Mouse (Mus musculus) hindbrain, embryonic 13.5 days (tissue): ENCODE data around the gene Dnaaf3. TPM values are rescaled to one million over a fixed set of nuclear protein-coding genes. Genes with fewer than 3 reads are reported as not detected.

Source experiments
- ATAC-seq: fragments of 200-750 bp; cut with Nextera tagmentation; 2 replicates; pipeline ENCODE4 v1.8.0; 2017; ENCODE audit warnings: moderate TSS enrichment; ENCODE audit not compliant: low FRiP score
- H3K27ac ChIP-seq: fragments of 300-500 bp; sonication (generic); 2 replicates; pipeline ENCODE4 v1.5.1; 2015; ENCODE audit warnings: inconsistent platforms, mild to moderate bottlenecking, moderate library complexity
- H3K27me3 ChIP-seq: fragments of 300-500 bp; sonication (generic); 2 replicates; pipeline ENCODE4 v1.6.1; 2015; ENCODE audit warnings: mild to moderate bottlenecking, inconsistent platforms
- H3K36me3 ChIP-seq: fragments of 300-500 bp; sonication (generic); 2 replicates; pipeline ENCODE4 v1.6.1; 2015; ENCODE audit warnings: mild to moderate bottlenecking, inconsistent platforms
- H3K4me1 ChIP-seq: fragments of 300-500 bp; sonication (generic); replicated peaks from 2 replicates; pipeline ENCODE4 v1.6.1; 2015; ENCODE audit warnings: inconsistent platforms
- H3K4me2 ChIP-seq: fragments of 300-500 bp; sonication (generic); 2 replicates; pipeline ENCODE4 v1.6.1; 2015; ENCODE audit warnings: inconsistent platforms, mild to moderate bottlenecking, moderate library complexity
- H3K4me3 ChIP-seq: fragments of 300-500 bp; sonication (generic); 2 replicates; pipeline ENCODE4 v1.5.1; 2015; ENCODE audit warnings: mild to moderate bottlenecking, inconsistent platforms
- H3K9ac ChIP-seq: fragments of 300-500 bp; sonication (generic); 2 replicates; pipeline ENCODE4 v1.6.1; 2015; ENCODE audit warnings: mild to moderate bottlenecking, inconsistent platforms
- H3K9me3 ChIP-seq: fragments of 300-500 bp; sonication (generic); 2 replicates; pipeline ENCODE4 v1.6.1; 2016; ENCODE audit warnings: inconsistent platforms
- WGBS: fragments of 180-500 bp; shearing (Covaris S2); methylation state at CpG from one replicate; pipeline ENCODE4 v1.1.7; 2015; 5-methylcytosine and 5-hydroxymethylcytosine counted together
- polyA plus RNA-seq: library from polyadenylated mRNA; unstranded; fragments of >200 nt; fragmentation: Nextera tagmentation; extraction: Ambion mirVana; gene quantifications from 2 replicates; pipeline ENCODE4 v1.2.1, GENCODE M21; 2015

Dnaaf3 gene
- polyA plus RNA-seq, 1 experiment from 2014 or later = 2.8 TPM

DNA sequence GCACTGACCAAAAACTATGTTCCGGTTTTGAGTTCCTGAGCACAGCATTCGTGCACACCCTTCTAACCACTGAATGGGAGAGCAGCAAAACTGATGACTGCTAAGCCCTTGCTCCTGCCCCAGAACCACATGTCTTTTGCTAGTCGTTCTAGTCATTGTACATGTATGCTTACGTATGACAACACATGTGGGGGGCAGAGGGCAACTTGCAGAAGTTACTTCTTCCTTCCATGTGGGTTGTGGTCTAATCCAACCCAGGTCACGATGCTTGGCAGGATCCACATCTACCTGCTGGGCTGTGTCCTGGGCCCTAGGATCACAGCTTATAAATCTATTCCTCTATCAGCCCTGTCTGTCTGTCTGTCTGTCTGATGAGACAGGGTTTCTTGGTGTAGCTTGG lies 28.4 kb downstream of the Dnaaf3 start:
- Histone ChIP-seq H3K27ac (no peak overlapping the region), H3K9me3 (no peaks in the 10 kb centered on the region), H3K4me2 (no peak overlapping the region), H3K36me3 (no peaks in the 10 kb centered on the region), H3K27me3 (0 out of 2 replicates have a peak, but pooled peaks cover 8% of the 10 kb centered on the region), H3K4me1 (peaks cover 24% of the 10 kb centered on the region), H3K4me3 (no peak overlapping the region), H3K9ac (no peak overlapping the region)
- no peak for ATAC-seq
- whole genome bisulfite sequencing = 91% methylated on average over 5 of the region's 5 CpGs

DNA sequence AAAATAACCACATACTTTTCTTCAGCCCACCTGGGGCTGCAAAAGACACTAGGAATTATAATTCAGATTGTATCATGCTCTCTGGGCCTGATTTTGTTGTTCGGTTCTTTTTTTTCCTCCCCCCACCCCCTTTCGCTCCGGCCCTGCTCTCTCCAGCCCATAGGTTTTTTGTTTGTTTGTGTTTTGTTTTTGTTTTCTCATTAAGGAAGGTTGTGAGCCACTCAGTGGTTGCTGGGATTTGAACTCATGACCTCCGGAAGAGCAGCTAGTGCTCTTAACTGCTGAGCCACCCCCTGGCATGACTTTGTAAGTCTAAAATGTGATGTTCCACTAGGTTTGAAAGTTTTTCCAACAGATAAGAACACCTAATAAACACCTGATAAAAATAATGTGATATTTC lies 29.2 kb downstream of the Dnaaf3 start:
- no peaks in the 10 kb centered on the region for H3K9me3 ChIP-seq
- H3K27ac ChIP-seq = no peak overlapping the region
- 0 out of 2 replicates have a peak overlapping the region, but pooled peaks have one; percentile 89 for H3K4me2 ChIP-seq
- H3K9ac ChIP-seq = no peak overlapping the region
- 0 out of 2 replicates have a peak, but pooled peaks cover under 1% of the 10 kb centered on the region for H3K27me3 ChIP-seq
- WGBS = 78% methylated on average over 4 of the region's 4 CpGs
- no peaks in the 10 kb centered on the region for H3K36me3 ChIP-seq
- no peak overlapping the region for H3K4me3 ChIP-seq
- no peak for ATAC-seq
- peaks cover 32% of the 10 kb centered on the region for H3K4me1 ChIP-seq

DNA sequence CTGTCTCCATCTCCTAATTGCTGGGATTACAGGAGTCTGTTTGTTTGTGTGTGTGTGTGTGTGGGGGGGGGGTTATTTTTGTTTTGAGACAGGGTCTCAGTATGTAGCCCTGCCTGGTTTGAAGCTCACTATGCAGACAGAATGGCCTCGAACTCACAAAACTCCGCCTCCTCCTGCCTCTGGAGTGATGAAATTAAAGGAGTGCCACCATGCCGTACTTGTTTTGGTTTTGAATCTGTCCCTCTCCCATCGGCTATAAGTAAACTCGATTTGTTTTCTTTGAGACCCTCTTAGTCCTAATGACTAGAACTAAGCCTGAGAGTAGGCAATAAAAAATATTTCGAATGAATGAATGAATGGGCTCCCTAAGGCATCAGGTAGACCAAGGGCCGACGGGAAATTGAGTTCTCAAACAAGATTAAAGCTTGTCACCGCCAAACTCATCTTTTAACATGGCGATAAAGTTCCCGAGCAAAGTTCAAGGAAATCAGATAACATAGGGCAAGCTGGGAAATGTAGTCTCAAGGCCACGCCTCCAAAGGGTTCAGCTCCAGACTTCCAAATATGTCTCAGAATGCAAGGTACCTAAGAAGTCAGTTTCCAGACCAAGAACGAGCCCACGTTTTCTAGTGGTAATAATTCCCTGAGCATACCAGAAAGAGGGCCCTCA lies 29.7 kb downstream of the Dnaaf3 start:
- Histone ChIP-seq H3K9ac (peak overlapping the region; percentile 94), H3K27ac (peak overlapping the region; percentile 92; the same call in 1 of the 2 replicates), H3K36me3 (peaks cover under 1% of the 10 kb centered on the region; the same call in 1 of the 2 replicates), H3K4me2 (peak overlapping the region; percentile 89), H3K4me1 (peaks cover 37% of the 10 kb centered on the region), H3K27me3 (no peaks in the 10 kb centered on the region), H3K9me3 (no peaks in the 10 kb centered on the region), H3K4me3 (peak overlapping the region; percentile 88)
- 14% methylated on average over 14 of the region's 14 CpGs for WGBS
- peak; percentile 8; the same call in 1 of the 2 replicates for ATAC-seq

DNA sequence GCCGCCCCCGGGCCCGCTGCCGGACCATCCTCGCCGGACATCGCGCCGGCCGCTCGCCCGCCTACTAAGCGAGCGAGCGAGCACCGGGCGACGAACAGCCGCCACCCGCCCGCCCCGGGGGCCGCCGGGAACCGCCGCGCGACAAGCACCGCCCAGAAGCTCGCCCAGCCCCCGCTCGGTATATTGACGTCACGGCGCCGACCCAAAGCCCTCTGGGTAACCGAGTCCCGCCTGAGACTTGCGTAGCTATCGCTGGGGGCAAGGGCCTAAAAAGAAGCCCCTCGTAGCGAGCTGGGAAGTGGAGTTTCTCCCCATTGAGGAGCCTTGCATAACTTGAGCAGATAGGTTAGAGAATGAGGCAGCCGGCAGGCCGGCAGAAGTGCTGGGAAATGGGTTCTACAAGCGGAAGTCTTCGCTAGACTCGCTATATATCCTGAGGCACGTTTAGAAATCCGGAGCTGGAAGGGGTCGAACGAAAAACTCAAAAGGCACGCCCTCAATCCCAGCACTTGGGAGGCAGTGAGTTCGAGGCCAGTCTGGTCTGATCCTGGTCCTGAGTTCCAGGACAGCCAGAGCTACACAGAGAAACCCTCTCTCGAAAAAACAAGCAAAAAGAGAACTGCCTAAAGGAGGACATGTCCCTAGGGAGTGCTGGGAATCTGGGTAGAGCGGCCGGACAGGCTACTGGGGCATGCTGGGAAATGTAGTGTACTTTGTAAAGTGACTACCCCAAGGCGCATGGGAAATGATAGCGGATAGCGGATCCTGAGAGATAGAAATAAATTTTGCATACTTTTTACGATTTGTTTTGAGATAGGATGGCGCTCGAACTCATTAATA lies 30.5 kb downstream of the Dnaaf3 start, which contains the start of gene Ppp1r12c:
Ppp1r12c (minus strand) TSS at position 123 of the 840 bp plus-strand sequence.
- peak within 1 kb of the TSS; percentile 92 for H3K27ac ChIP-seq
- peaks cover 45% of the 10 kb centered on the region for H3K4me1 ChIP-seq
- H3K9me3 ChIP-seq = no peaks in the 10 kb centered on the region
- peak within 1 kb of the TSS; percentile 94 for H3K9ac ChIP-seq
- peak within 1 kb of the TSS; percentile 89 for H3K4me2 ChIP-seq
- peak within 1 kb of the TSS; percentile 88 for H3K4me3 ChIP-seq
- ATAC-seq = peak; percentile 95
- no peaks in the 10 kb centered on the region for H3K27me3 ChIP-seq
- H3K36me3 ChIP-seq = peaks cover 8% of the 10 kb centered on the region
- WGBS = under 1% methylated on average over 60 of the region's 62 CpGs

DNA sequence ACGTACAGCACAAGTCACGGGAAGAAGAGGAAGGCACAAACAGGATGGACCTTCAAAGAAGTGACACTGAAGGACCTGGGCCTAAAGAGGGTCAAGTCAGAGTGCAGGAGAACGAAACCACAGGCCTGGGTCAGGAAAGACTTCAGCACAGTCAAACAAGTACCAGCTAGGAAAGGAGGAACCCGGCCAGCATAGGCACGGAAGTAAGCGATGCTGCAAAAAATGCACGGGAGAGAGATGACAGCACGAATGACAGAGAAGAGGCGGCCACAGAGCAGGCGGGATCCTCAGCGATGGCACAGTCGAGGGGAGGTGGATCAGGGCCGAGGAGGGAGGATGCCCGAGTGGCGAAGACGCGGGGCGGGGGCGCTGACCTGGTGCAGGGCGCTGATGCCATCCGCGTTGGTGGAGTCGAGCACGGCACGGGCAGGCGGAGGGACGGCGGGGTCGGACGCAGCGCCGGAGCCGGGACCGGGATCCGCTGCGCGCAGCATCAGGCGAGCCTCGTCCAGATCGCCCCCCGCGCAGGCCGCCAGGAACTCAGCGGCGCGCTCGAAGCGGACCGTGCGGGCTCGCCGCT lies 31.3 kb downstream of the Dnaaf3 start:
- Histone ChIP-seq H3K27ac (peak overlapping the region; percentile 92), H3K4me2 (peak overlapping the region; percentile 89), H3K36me3 (peaks cover 15% of the 10 kb centered on the region), H3K9me3 (no peaks in the 10 kb centered on the region), H3K4me3 (peak overlapping the region; percentile 88), H3K4me1 (peaks cover 45% of the 10 kb centered on the region), H3K27me3 (no peaks in the 10 kb centered on the region), H3K9ac (peak overlapping the region; percentile 94)
- ATAC-seq = peak; percentile 53
- under 1% methylated on average over 40 of the region's 52 CpGs for WGBS

DNA sequence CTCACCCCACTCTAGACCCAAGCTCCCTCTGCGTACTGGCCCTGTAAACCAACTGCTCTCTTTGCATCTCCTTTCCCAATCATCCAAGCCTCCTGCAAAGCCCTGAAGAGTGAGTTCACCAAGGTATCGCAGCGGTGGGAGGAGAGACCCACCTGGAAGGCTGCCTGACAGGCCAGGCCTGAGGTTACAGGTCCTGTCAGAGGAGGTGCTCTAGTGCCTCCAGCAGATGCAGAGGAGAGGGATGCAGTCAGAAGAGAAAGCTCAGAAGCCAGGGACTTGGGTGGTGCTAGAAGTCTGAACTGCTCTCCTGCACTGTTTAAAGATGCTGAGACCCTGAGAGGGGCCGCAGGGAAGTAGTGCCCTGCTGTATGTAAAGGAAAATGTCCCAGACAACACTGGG lies 33.2 kb downstream of the Dnaaf3 start:
- peaks cover 45% of the 10 kb centered on the region for H3K4me1 ChIP-seq
- 95% methylated on average over 4 of the region's 4 CpGs for WGBS
- no peaks in the 10 kb centered on the region for H3K9me3 ChIP-seq
- peaks cover 28% of the 10 kb centered on the region for H3K36me3 ChIP-seq
- H3K27ac ChIP-seq = no peak overlapping the region
- peak overlapping the region; percentile 88 for H3K4me3 ChIP-seq
- no peak for ATAC-seq
- peak overlapping the region; percentile 94 for H3K9ac ChIP-seq
- peak overlapping the region; percentile 89 for H3K4me2 ChIP-seq
- no peaks in the 10 kb centered on the region for H3K27me3 ChIP-seq

GRCm38 (mm10) chr7:4498251-4498650 lies 34.0 kb downstream of the Dnaaf3 start:
- Histone ChIP-seq H3K9me3 (no peaks in the 10 kb centered on the region), H3K36me3 (peaks cover 34% of the 10 kb centered on the region), H3K27ac (peak overlapping the region; percentile 64; the same call in 1 of the 2 replicates), H3K4me1 (peaks cover 45% of the 10 kb centered on the region), H3K4me3 (peak overlapping the region; percentile 88), H3K4me2 (peak overlapping the region; percentile 89), H3K9ac (peak overlapping the region; percentile 94), H3K27me3 (no peaks in the 10 kb centered on the region)
- ATAC-seq = no peak
- 8% methylated on average over 9 of the region's 9 CpGs for WGBS

GRCm38 (mm10) chr7:4497271-4497903 lies 34.9 kb downstream of the Dnaaf3 start:
- H3K4me3 ChIP-seq = no peak overlapping the region
- ATAC-seq = no peak
- peak overlapping the region; percentile 89 for H3K4me2 ChIP-seq
- H3K36me3 ChIP-seq = peaks cover 43% of the 10 kb centered on the region
- H3K9me3 ChIP-seq = no peaks in the 10 kb centered on the region
- H3K4me1 ChIP-seq = peaks cover 46% of the 10 kb centered on the region
- H3K27ac ChIP-seq = no peak overlapping the region
- 94% methylated on average over 9 of the region's 9 CpGs for WGBS
- no peak overlapping the region; the same call in 1 of the 2 replicates for H3K9ac ChIP-seq
- no peaks in the 10 kb centered on the region for H3K27me3 ChIP-seq

DNA sequence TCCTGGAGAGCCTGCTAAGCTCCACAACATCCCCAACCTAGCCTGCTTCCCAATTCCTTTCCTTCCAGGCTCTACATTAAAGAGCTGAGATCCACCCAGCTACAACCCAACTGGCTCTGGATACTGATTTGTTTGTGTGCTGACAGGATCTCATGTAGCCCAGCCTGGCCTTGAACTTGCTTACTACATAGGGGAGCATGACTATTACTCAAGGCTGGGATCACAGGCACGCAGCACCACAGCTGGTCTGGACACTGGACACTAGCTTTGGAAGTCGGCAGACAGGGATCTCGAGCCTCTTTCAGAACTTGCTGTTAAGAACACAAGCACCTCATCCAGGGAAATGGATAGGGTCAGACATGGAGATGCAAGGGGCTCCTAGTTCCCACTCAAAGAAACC lies 35.8 kb downstream of the Dnaaf3 start:
- H3K36me3 ChIP-seq = peaks cover 51% of the 10 kb centered on the region
- no peak for ATAC-seq

DNA sequence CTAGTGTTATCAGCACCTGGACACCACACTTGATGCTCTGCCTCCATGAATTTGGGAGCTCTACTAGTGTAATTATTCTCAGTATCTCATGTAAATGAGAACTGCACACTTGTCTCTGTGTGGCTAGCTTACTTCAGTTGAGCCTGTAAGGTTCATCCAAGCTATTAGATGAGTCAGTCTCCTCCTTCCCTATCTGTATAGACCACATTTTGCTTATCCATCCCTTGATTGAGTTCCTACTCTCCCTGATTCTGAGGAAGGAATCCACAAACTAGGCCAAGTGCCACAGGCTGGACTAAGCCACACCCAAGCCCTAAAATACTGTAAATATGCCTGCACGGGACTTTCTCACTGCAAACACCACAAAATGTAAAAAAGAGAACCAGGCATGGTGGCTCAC lies 38.3 kb downstream of the Dnaaf3 start:
- H3K4me1 ChIP-seq = peaks cover 25% of the 10 kb centered on the region
- no peak overlapping the region for H3K27ac ChIP-seq
- no peaks in the 10 kb centered on the region for H3K27me3 ChIP-seq
- no peak overlapping the region for H3K4me2 ChIP-seq
- no peak overlapping the region for H3K9ac ChIP-seq
- H3K4me3 ChIP-seq = no peak overlapping the region
- H3K9me3 ChIP-seq = no peaks in the 10 kb centered on the region
- 87% methylated on average over 1 of the region's 1 CpGs for WGBS
- peaks cover 67% of the 10 kb centered on the region for H3K36me3 ChIP-seq
- no peak for ATAC-seq

More for the DNA sequence above, 35.8 kb downstream of the Dnaaf3 start:
- 99% methylated on average over 3 of the region's 3 CpGs for WGBS
- peaks cover 44% of the 10 kb centered on the region for H3K4me1 ChIP-seq
- no peak overlapping the region for H3K4me3 ChIP-seq
- H3K4me2 ChIP-seq = no peak overlapping the region
- no peaks in the 10 kb centered on the region for H3K27me3 ChIP-seq
- no peaks in the 10 kb centered on the region for H3K9me3 ChIP-seq
- no peak overlapping the region for H3K27ac ChIP-seq
- H3K9ac ChIP-seq = no peak overlapping the region

DNA sequence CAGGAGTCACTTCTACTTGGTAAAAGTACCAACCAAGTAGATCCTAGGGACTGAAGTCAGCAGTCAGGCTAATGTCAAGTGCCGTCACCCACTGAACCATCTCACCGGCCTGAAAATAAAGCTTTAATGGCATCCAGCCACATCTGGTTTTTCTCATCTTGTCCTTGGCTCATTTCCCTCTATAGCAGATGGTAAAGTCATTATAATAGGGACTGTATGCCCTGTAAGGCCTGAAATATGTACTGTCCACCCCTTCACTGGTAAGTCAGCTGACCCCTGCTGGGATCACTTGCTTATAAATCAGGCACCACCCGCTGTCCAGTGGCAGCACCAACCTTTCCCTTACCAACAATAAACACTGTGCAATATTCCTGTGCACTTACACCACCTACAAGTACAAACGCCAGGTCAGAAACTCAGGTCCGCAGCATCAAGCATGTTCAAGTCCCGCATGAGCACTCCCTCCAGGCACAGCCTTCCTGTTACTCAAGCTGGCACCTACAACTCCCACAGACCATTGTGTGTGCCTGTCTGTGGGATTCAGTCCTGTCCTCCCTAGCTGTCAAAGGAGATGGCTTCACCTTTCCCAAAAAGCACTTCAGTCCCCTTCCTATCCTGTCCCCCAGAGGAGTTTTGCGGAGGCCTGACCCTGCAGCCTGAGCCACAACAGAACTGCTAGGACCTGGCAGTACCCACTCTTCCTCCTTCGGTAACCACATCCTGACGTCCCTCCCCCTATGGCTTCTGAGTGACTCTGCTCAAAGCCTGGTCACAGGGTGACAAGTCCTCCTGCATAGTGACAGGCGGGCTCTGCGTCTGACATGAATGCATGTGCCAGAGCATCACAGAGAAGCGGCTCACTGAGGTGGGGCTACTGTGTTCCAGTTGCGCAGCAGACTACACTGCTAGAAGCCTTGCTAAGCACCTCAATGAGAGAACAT lies 39.7 kb downstream of the Dnaaf3 start:
- Histone ChIP-seq H3K4me1 (peaks cover 11% of the 10 kb centered on the region), H3K27me3 (no peaks in the 10 kb centered on the region), H3K36me3 (peaks cover 79% of the 10 kb centered on the region), H3K9me3 (no peaks in the 10 kb centered on the region), H3K9ac (no peak overlapping the region), H3K27ac (no peak overlapping the region), H3K4me3 (no peak overlapping the region), H3K4me2 (no peak overlapping the region)
- 94% methylated on average over 13 of the region's 13 CpGs for WGBS
- ATAC-seq = no peak
